Mouse (Mus musculus) embryonic facial prominence, embryonic 13.5 days (tissue): ENCODE results near the gene Zkscan14. TPM values are rescaled to one million over a fixed set of nuclear protein-coding genes. Genes with fewer than 3 reads are reported as not detected.

ENCODE experiments used
- ATAC-seq: fragments of 200-750 bp; cut with Nextera tagmentation; 2 replicates; pipeline ENCODE4 v1.8.0; 2017; ENCODE audit warnings: low read depth; ENCODE audit not compliant: insufficient number of reproducible peaks, insufficient read depth, low FRiP score, low TSS enrichment
- H3K27ac ChIP-seq: fragments of 300-500 bp; sonication (generic); 2 replicates; pipeline ENCODE4 v1.5.1; 2015; ENCODE audit warnings: moderate library complexity, mild to moderate bottlenecking, inconsistent platforms
- H3K27me3 ChIP-seq: fragments of 300-500 bp; sonication (generic); 2 replicates; pipeline ENCODE4 v1.6.1; 2015; ENCODE audit warnings: mild to moderate bottlenecking, inconsistent platforms
- H3K36me3 ChIP-seq: fragments of 300-500 bp; sonication (generic); 2 replicates; pipeline ENCODE4 v1.6.1; 2015; ENCODE audit warnings: mild to moderate bottlenecking, inconsistent platforms
- H3K4me1 ChIP-seq: fragments of 300-500 bp; sonication (generic); 2 replicates; pipeline ENCODE4 v1.6.1; 2015; ENCODE audit warnings: inconsistent platforms
- H3K4me2 ChIP-seq: fragments of 300-500 bp; sonication (generic); 2 replicates; pipeline ENCODE4 v1.6.1; 2015; ENCODE audit warnings: moderate library complexity, mild to moderate bottlenecking, inconsistent platforms
- H3K4me3 ChIP-seq: fragments of 300-500 bp; sonication (generic); 2 replicates; pipeline ENCODE4 v1.5.1; 2015; ENCODE audit warnings: mild to moderate bottlenecking, inconsistent platforms
- H3K9ac ChIP-seq: fragments of 300-500 bp; sonication (generic); 2 replicates; pipeline ENCODE4 v1.6.1; 2015; ENCODE audit warnings: mild to moderate bottlenecking, inconsistent platforms
- H3K9me3 ChIP-seq: fragments of 300-500 bp; sonication (generic); 2 replicates; pipeline ENCODE4 v1.6.1; 2016; ENCODE audit warnings: inconsistent platforms
- WGBS: fragments of 180-500 bp; shearing (Covaris S2); methylation state at CpG from one replicate; pipeline ENCODE4 v1.1.7; 2015; ENCODE audit warnings: mixed read lengths; 5-methylcytosine and 5-hydroxymethylcytosine counted together
- polyA plus RNA-seq: library from polyadenylated mRNA; unstranded; fragments of >200 nt; fragmentation: Nextera tagmentation; extraction: Ambion mirVana; gene quantifications from 2 replicates; pipeline ENCODE4 v1.2.1, GENCODE M21; 2015

Gene Zkscan14
- polyA plus RNA-seq, 1 experiment from 2014 or later = 11.2 TPM

DNA sequence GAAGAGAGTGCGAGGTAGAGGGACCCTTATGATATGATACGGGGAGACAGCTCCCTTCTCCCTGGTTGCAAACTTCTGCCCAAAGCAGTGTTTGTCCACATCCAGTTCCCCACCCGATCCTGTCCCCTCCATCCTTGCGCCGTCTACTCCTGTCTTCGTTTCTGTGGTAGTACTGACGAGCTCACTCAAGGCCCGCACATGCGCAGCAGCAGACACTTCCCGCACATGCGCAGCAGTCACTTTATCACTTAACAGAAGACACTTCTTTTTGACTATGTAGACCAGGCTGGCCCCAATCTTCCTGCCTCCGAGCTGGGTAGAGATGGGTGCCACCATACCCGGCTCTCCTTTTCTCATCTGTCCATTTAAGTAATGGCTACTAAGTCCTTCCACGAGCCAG is 40.3 kb downstream of the Zkscan14 start:
- WGBS = 93% methylated on average over 14 of the region's 14 CpGs
- H3K9ac ChIP-seq = no peak overlapping the region
- no peaks in the 10 kb centered on the region for H3K27me3 ChIP-seq
- ATAC-seq = no peak
- no peak overlapping the region for H3K4me2 ChIP-seq
- H3K9me3 ChIP-seq = no peaks in the 10 kb centered on the region
- H3K4me3 ChIP-seq = no peak overlapping the region
- H3K4me1 ChIP-seq = peaks cover 8% of the 10 kb centered on the region
- no peak overlapping the region for H3K27ac ChIP-seq
- H3K36me3 ChIP-seq = peaks cover 80% of the 10 kb centered on the region

DNA sequence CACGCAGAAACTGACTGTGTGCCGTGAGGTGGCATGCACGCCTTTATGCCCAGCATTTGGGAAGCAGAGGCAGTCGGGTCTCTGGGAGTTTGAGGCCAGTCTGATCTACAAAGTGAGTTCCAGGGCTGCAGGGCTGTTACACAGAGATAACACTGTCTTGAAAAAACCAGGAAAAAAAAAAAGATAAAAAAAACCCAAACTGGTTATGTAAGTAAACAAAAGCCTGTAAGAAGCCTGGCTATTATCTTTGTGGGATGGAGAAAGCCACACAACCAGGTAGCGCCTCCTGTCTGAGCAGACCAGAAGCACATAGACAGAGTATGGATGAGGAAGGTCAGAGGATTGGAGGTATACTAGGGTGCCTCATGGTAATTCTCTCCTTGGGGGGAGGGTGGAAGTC is 49.0 kb downstream of the Zkscan14 start:
- Histone ChIP-seq H3K27ac (no peak overlapping the region), H3K27me3 (no peaks in the 10 kb centered on the region), H3K4me3 (no peak overlapping the region), H3K9me3 (no peaks in the 10 kb centered on the region), H3K4me1 (no peaks in the 10 kb centered on the region), H3K9ac (no peak overlapping the region), H3K4me2 (no peak overlapping the region), H3K36me3 (peaks cover 92% of the 10 kb centered on the region)
- ATAC-seq = no peak
- 96% methylated on average over 5 of the region's 5 CpGs for WGBS

DNA sequence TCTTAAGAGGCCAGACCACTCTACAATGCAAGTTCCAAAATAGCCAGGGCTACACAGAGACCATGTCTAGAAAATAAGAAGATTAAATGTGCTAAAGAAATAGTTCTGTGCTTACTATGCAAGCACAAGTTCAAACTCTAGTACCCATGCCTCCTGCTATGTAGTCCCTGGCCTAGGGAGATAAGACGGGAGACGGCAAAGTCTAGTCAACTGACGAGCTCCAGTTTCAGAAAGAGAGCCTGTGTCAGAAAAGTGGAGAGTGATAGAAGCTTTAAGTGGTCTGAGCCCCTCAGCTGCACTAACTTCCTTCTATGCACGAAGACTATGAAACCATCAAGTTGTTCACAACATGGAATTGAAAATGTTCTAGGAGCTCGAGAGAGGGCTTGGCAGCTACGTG is 52.4 kb downstream of the Zkscan14 start:
- peaks cover 98% of the 10 kb centered on the region for H3K36me3 ChIP-seq
- no peak overlapping the region for H3K9ac ChIP-seq
- no peak overlapping the region for H3K4me3 ChIP-seq
- H3K4me2 ChIP-seq = no peak overlapping the region
- no peaks in the 10 kb centered on the region for H3K27me3 ChIP-seq
- H3K4me1 ChIP-seq = no peaks in the 10 kb centered on the region
- H3K27ac ChIP-seq = no peak overlapping the region
- no peaks in the 10 kb centered on the region for H3K9me3 ChIP-seq
- 93% methylated on average over 6 of the region's 6 CpGs for WGBS
- ATAC-seq = no peak

DNA sequence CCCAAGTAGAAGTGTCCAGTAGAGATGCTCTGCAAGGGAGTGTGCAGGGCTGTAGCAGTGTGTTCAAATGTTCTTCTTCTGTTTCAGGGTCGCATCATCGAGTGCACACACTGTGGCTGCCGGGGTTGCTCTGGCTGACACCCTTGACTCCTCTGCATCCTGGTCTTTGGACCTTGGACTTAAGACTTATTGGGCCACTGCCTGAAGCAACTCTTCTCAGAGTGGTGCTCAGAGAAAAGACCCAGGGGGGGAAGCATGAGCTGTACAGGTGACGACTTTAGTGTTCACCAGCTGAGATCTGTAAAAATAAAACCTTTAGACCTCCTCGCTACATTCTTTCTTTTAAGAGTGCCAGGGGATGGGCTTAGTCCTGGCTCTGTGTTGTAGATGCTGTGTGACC is 53.9 kb downstream of the Zkscan14 start:
- H3K27ac ChIP-seq = no peak overlapping the region
- no peak overlapping the region for H3K4me3 ChIP-seq
- 89% methylated on average over 5 of the region's 5 CpGs for WGBS
- peaks cover 98% of the 10 kb centered on the region for H3K36me3 ChIP-seq
- no peak overlapping the region for H3K9ac ChIP-seq
- H3K4me1 ChIP-seq = no peaks in the 10 kb centered on the region
- H3K9me3 ChIP-seq = no peaks in the 10 kb centered on the region
- H3K4me2 ChIP-seq = no peak overlapping the region
- ATAC-seq = no peak
- H3K27me3 ChIP-seq = no peaks in the 10 kb centered on the region

Other genes with a start within 250 kb of the Zkscan14 start
- gene Smurf1, start 236.0 kb downstream of the Zkscan14 start, polyA plus RNA-seq = 15.4 and 18.0 TPM in 2 replicates
- not detected in 2 replicates for gene Gm4871, start 169.1 kb downstream of the Zkscan14 start, polyA plus RNA-seq
- not detected in 2 replicates for gene 1700018F24Rik, start 158.9 kb downstream of the Zkscan14 start, polyA plus RNA-seq
- 144 and 157 TPM in 2 replicates for gene Arpc1a, start 118.0 kb downstream of the Zkscan14 start, polyA plus RNA-seq
- gene Kpna7, start 117.8 kb downstream of the Zkscan14 start, polyA plus RNA-seq = not detected in 2 replicates
- gene Arpc1b, start 87.7 kb downstream of the Zkscan14 start, polyA plus RNA-seq = 177 and 178 TPM in 2 replicates
- 128 and 146 TPM in 2 replicates for gene Pdap1, start 61.6 kb downstream of the Zkscan14 start, polyA plus RNA-seq
- gene Bud31, start 61.5 kb downstream of the Zkscan14 start, polyA plus RNA-seq = 201 and 225 TPM in 2 replicates
- gene Ptcd1, start 34.8 kb downstream of the Zkscan14 start, polyA plus RNA-seq = 19.4 and 20.9 TPM in 2 replicates
- gene Cpsf4, start 34.7 kb downstream of the Zkscan14 start, polyA plus RNA-seq = 52.1 and 58.7 TPM in 2 replicates
- gene Atp5j2, start 9.8 kb downstream of the Zkscan14 start, polyA plus RNA-seq = 668 and 696 TPM in 2 replicates
- gene Zkscan5, start 2.7 kb upstream of the Zkscan14 start, polyA plus RNA-seq = 18.0 and 18.2 TPM in 2 replicates
- 33.7 and 36.2 TPM in 2 replicates for gene Zfp655, start 29.8 kb upstream of the Zkscan14 start, polyA plus RNA-seq
- 0.80 and 0.83 TPM in 2 replicates for gene Zscan25, start 78.6 kb upstream of the Zkscan14 start, polyA plus RNA-seq
- gene Cyp3a57, start 143.4 kb upstream of the Zkscan14 start, polyA plus RNA-seq = not detected in 2 replicates